8 mouse cellular contexts compared by ENCODE assay signal in the genomic region with DNA sequence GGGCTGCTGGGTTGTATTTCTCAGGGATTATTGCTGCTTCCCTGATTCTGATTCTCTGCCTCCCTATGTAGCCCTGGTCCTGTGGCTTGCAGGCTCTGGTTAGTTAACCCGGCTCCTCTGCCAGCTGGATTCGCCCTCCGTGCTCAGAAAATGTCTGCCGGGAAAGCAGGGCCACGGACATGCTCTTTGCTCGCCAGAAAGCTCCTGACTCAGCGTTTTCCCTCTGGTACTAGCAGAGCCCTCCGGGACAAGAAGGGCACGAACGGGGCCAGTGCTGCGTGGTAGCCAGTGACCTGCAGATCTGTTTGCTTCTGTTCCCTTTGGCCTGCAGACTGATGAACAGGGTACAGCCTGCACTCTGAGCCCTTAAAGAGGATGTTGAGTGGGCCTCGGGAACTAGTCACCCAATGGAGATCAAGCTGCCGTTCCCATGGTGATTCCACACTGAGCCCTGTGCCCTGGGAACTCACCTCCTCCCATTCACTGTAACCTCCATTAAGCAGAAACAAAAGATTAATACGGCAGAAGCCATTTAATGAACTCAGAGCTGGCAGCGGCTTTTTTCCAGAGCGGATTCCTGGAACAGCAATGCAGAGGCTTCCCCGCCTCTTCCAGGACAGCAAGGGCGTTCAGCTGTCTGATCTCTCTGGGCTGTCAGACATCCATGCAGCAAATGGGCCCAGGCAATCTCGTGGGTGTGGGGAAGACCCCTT.
DNase-seq lines count a peak whose midpoint lies in the region; ATAC-seq and TF ChIP-seq lines count a peak whose summit lies in the region.

No protein-coding gene starts in this region.

- no peak for TF ChIP-seq CTCF in forebrain, postnatal 0 days (IDR thresholded peaks at IDR 0.05; ENCODE audit: low read depth)

- WGBS in forebrain, postnatal 0 days = 2% methylated on average over 19 of the region's 19 CpGs
- WGBS in hindbrain, embryonic 10.5 days = 11% methylated on average over 19 of the region's 19 CpGs
- 4% methylated on average over 19 of the region's 19 CpGs for WGBS in midbrain, embryonic 15.5 days

- H3K27ac ChIP-seq in forebrain, postnatal 0 days (ENCODE audit: low read depth, low read length) = peak overlapping the region; percentile 89
- H3K27ac ChIP-seq in hindbrain, embryonic 10.5 days = peak overlapping the region; percentile 85
- peak overlapping the region; percentile 87 for H3K27ac ChIP-seq in midbrain, embryonic 15.5 days

- H3K4me1 ChIP-seq in forebrain, postnatal 0 days (ENCODE audit: insufficient read depth) = peaks cover 21% of the 10 kb centered on the region
- H3K4me1 ChIP-seq in hindbrain, embryonic 10.5 days (replicated peaks) = peaks cover 28% of the 10 kb centered on the region
- H3K4me1 ChIP-seq in midbrain, embryonic 15.5 days = peaks cover 26% of the 10 kb centered on the region

- H3K27me3 ChIP-seq in forebrain, postnatal 0 days (ENCODE audit: insufficient read depth, low read length) = no peaks in the 10 kb centered on the region
- H3K27me3 ChIP-seq in hindbrain, embryonic 10.5 days (ENCODE audit: insufficient read depth, poor library complexity, severe bottlenecking) = peaks cover 58% of the 10 kb centered on the region
- no peaks in the 10 kb centered on the region for H3K27me3 ChIP-seq in midbrain, embryonic 15.5 days (replicated peaks)

- peak overlapping the region; percentile 46 for H3K4me2 ChIP-seq in forebrain, postnatal 0 days (ENCODE audit: low read depth)
- peak overlapping the region; percentile 46 for H3K4me2 ChIP-seq in midbrain, embryonic 15.5 days

- peak overlapping the region; percentile 22 for H3K4me3 ChIP-seq in forebrain, postnatal 0 days (ENCODE audit: low read depth, low read length)
- peak overlapping the region; percentile 44 for H3K4me3 ChIP-seq in hindbrain, embryonic 10.5 days
- peak overlapping the region; percentile 15 for H3K4me3 ChIP-seq in midbrain, embryonic 15.5 days

- ATAC-seq in forebrain, postnatal 0 days = peak; percentile 98
- ATAC-seq in midbrain, embryonic 15.5 days (replicated peaks) = peak; percentile 90
- no peak for ATAC-seq in megakaryocyte-erythroid progenitor cell, adult 5-6 weeks (replicated peaks; ENCODE audit: low FRiP score, low TSS enrichment, poor library complexity, severe bottlenecking)
- ATAC-seq in erythroblast, adult 5-6 weeks (replicated peaks; ENCODE audit: low FRiP score, poor library complexity, severe bottlenecking) = no peak

- DNase-seq in NIH3T3 (ENCODE audit: low read depth) = peak; percentile 12
- DNase-seq in cerebellum, adult 11-12 months = peak; percentile 74
- peak; percentile 81 for DNase-seq in forebrain, postnatal 0 days
- DNase-seq in hindbrain, embryonic 10.5 days (ENCODE audit: low spot score) = peak; percentile 64
- DNase-seq in layer of hippocampus, adult 9-11 months = peak; percentile 76

- peak overlapping the region; percentile 51 for H3K9ac ChIP-seq in forebrain, postnatal 0 days
- H3K9ac ChIP-seq in midbrain, embryonic 15.5 days = peak overlapping the region; percentile 12; the same call in 1 of the 2 replicates

- H3K9me3 ChIP-seq in forebrain, postnatal 0 days (ENCODE audit: low read length) = no peaks in the 10 kb centered on the region
- no peaks in the 10 kb centered on the region for H3K9me3 ChIP-seq in hindbrain, embryonic 10.5 days
- no peaks in the 10 kb centered on the region for H3K9me3 ChIP-seq in midbrain, embryonic 15.5 days

- H3K36me3 ChIP-seq in forebrain, postnatal 0 days (ENCODE audit: insufficient read depth) = no peaks in the 10 kb centered on the region
- no peaks in the 10 kb centered on the region for H3K36me3 ChIP-seq in hindbrain, embryonic 10.5 days
- H3K36me3 ChIP-seq in midbrain, embryonic 15.5 days (replicated peaks) = no peaks in the 10 kb centered on the region

Comparison
In these comparisons a context has a peak if more than half of its experiments do, and no peak if none do; other contexts are left out.
1. DNase-seq: peak in every context shown above with its lines; median percentile 81 in forebrain, postnatal 0 days; 76 in layer of hippocampus, adult 9-11 months; 74 in cerebellum, adult 11-12 months; 64 in hindbrain, embryonic 10.5 days; 12 in NIH3T3.
2. ATAC-seq: peak in forebrain, postnatal 0 days (single experiment) and midbrain, embryonic 15.5 days (single experiment); none in megakaryocyte-erythroid progenitor cell, adult 5-6 weeks (single experiment) and erythroblast, adult 5-6 weeks (single experiment).
3. Peak in every context shown above with its lines, with median percentiles within 50 percentile points of each other: H3K27ac ChIP-seq and H3K4me3 ChIP-seq.